Mouse (Mus musculus): Measurements from ENCODE around the gene Psme4.

- TF ChIP-seq POLR2A (IDR thresholded peaks at IDR 0.05; ENCODE audit: insufficient read depth, low read depth, low read length) (no peak), CTCF (IDR thresholded peaks at IDR 0.05; ENCODE audit: insufficient read depth, low read depth, low read length) (no peak)
These were observed 21.3 kb upstream of the Psme4 start for GRCm38 (mm10) chr11:30750039-30750823.

Data from olfactory bulb, adult 2 months (tissue).